Mouse (Mus musculus): Measurements from ENCODE around the gene Ubb.

DNA sequence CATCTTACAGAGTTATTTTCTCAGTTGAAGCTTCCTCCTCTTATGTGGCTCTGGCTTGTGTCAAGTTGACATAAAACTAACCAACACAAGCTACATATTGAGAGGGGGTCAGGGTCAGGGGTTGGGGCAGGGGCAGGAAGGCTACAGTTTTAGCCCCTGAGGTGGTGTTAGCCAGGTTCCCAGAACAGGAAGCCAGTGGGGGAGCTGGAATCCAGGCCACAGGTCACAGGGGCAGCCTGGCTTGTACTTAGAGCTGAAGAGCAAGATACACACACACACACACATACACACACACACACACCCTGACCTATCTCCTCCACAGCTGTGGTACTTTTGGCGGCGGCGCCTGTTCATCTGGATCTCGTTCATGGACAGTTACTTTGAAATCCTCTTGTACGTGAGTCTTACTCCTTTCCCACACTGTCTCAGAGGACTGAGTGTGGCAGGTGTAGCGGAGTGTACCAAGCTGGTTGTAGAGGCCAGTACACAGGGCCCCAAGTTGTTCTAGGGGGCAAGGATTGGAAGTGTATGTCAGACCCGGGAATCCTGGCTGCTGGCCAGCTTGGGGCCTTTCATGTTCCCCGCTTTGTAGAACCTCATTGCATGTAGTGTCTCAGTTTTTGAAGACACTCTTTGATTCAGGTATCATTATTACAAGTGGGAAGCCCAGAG is 41.1 kb downstream of the Ubb start:
- no peak for TF ChIP-seq CTCF (IDR thresholded peaks at IDR 0.05; ENCODE audit: low read depth)
- TF ChIP-seq EP300 (IDR thresholded peaks at IDR 0.05; ENCODE audit: low read depth): no peak

Measured in liver, embryonic 14.5 days (tissue).